Mouse (Mus musculus): ENCODE measurements around the gene Tnip1. TPM values are rescaled to one million over a fixed set of nuclear protein-coding genes. Genes with fewer than 3 reads are reported as not detected.
A peak's percentile ranks its signal among the peaks of the same experiment; 100 is the strongest.
"Not testable (repeated sequence)": the region's sequence is repeated elsewhere in the genome, so short reads cannot be mapped to it uniquely, and the experiment has no call there.

The Tnip1 gene
- polyA plus RNA-seq, 1 experiment from 2014 or later: 24.7 TPM

- WGBS: 46% methylated on average over 3 of the region's 3 CpGs
- peak overlapping the region; percentile 69 for H3K27ac ChIP-seq (ENCODE audit: low read length)
- H3K4me3 ChIP-seq (ENCODE audit: low read length): peak overlapping the region; percentile 41
- no peaks in the 10 kb centered on the region for H3K36me3 ChIP-seq (ENCODE audit: control insufficient read depth, insufficient read depth)
- peak overlapping the region; percentile 43 for H3K4me2 ChIP-seq (ENCODE audit: low read depth, low read length)
- no peak for ATAC-seq (replicated peaks; ENCODE audit: extremely low read depth, insufficient read depth, low FRiP score)
- no peaks in the 10 kb centered on the region for H3K27me3 ChIP-seq (ENCODE audit: control insufficient read depth, insufficient read depth, low read length)
- H3K9ac ChIP-seq (ENCODE audit: low read length): peak overlapping the region; percentile 51
- H3K9me3 ChIP-seq (replicated peaks; ENCODE audit: control insufficient read depth, low read length): no peaks in the 10 kb centered on the region
- peaks cover 30% of the 10 kb centered on the region for H3K4me1 ChIP-seq (ENCODE audit: control insufficient read depth, insufficient read depth, low read length)
Measured at GRCm38 (mm10) chr11:54961921-54962320, 796 bp downstream of the Tnip1 start.

- H3K36me3 ChIP-seq (ENCODE audit: control insufficient read depth, insufficient read depth): no peaks in the 10 kb centered on the region
- H3K27ac ChIP-seq (ENCODE audit: low read length): no peak overlapping the region; the same call in 1 of the 2 replicates
- WGBS: 68% methylated on average over 6 of the region's 6 CpGs
- no peak for ATAC-seq (replicated peaks; ENCODE audit: extremely low read depth, insufficient read depth, low FRiP score)
- peak overlapping the region; percentile 41 for H3K4me3 ChIP-seq (ENCODE audit: low read length)
- H3K27me3 ChIP-seq (ENCODE audit: control insufficient read depth, insufficient read depth, low read length): no peaks in the 10 kb centered on the region
- peak overlapping the region; percentile 51 for H3K9ac ChIP-seq (ENCODE audit: low read length)
- H3K9me3 ChIP-seq (replicated peaks; ENCODE audit: control insufficient read depth, low read length): no peaks in the 10 kb centered on the region
- H3K4me2 ChIP-seq (ENCODE audit: low read depth, low read length): peak overlapping the region; percentile 43
- peaks cover 30% of the 10 kb centered on the region for H3K4me1 ChIP-seq (ENCODE audit: control insufficient read depth, insufficient read depth, low read length)
Measured at GRCm38 (mm10) chr11:54961164-54961850, 1.4 kb downstream of the Tnip1 start.

GRCm38 (mm10) chr11:54960251-54960650 is 2.5 kb downstream of the Tnip1 start:
- no peaks in the 10 kb centered on the region for H3K27me3 ChIP-seq (ENCODE audit: control insufficient read depth, insufficient read depth, low read length)
- 78% methylated on average over 6 of the region's 6 CpGs for WGBS
- ATAC-seq (replicated peaks; ENCODE audit: extremely low read depth, insufficient read depth, low FRiP score): no peak

GRCm38 (mm10) chr11:54958571-54959073 is 4.1 kb downstream of the Tnip1 start:
- no peak overlapping the region; the same call in 1 of the 2 replicates for H3K9ac ChIP-seq (ENCODE audit: low read length)
- H3K4me1 ChIP-seq (ENCODE audit: control insufficient read depth, insufficient read depth, low read length): peaks cover 40% of the 10 kb centered on the region
- H3K4me3 ChIP-seq (ENCODE audit: low read length): no peak overlapping the region
- H3K4me2 ChIP-seq (ENCODE audit: low read depth, low read length): no peak overlapping the region
- H3K36me3 ChIP-seq (ENCODE audit: control insufficient read depth, insufficient read depth): no peaks in the 10 kb centered on the region
- H3K9me3 ChIP-seq (replicated peaks; ENCODE audit: control insufficient read depth, low read length): no peaks in the 10 kb centered on the region
- no peak for ATAC-seq (replicated peaks; ENCODE audit: extremely low read depth, insufficient read depth, low FRiP score)
- WGBS: 12% methylated on average over 3 of the region's 3 CpGs
- H3K27me3 ChIP-seq (ENCODE audit: control insufficient read depth, insufficient read depth, low read length): no peaks in the 10 kb centered on the region
- peak overlapping the region; percentile 47 for H3K27ac ChIP-seq (ENCODE audit: low read length)

More at GRCm38 (mm10) chr11:54960251-54960650, 2.5 kb downstream of the Tnip1 start:
- Histone ChIP-seq H3K4me3 (ENCODE audit: low read length) (no peak overlapping the region), H3K4me1 (ENCODE audit: control insufficient read depth, insufficient read depth, low read length) (peaks cover 30% of the 10 kb centered on the region), H3K36me3 (ENCODE audit: control insufficient read depth, insufficient read depth) (no peaks in the 10 kb centered on the region), H3K27ac (ENCODE audit: low read length) (no peak overlapping the region), H3K4me2 (ENCODE audit: low read depth, low read length) (no peak overlapping the region), H3K9me3 (replicated peaks; ENCODE audit: control insufficient read depth, low read length) (no peaks in the 10 kb centered on the region), H3K9ac (ENCODE audit: low read length) (no peak overlapping the region)

GRCm38 (mm10) chr11:54957708-54958107 is 5.0 kb downstream of the Tnip1 start:
- not testable (repeated sequence) for H3K27ac ChIP-seq (ENCODE audit: low read length); H3K36me3 ChIP-seq (ENCODE audit: control insufficient read depth, insufficient read depth); H3K27me3 ChIP-seq (ENCODE audit: control insufficient read depth, insufficient read depth, low read length); ATAC-seq (replicated peaks; ENCODE audit: extremely low read depth, insufficient read depth, low FRiP score); H3K4me3 ChIP-seq (ENCODE audit: low read length); H3K4me2 ChIP-seq (ENCODE audit: low read depth, low read length); H3K9me3 ChIP-seq (replicated peaks; ENCODE audit: control insufficient read depth, low read length); H3K9ac ChIP-seq (ENCODE audit: low read length)
- peaks cover 36% of the 10 kb centered on the region for H3K4me1 ChIP-seq (ENCODE audit: control insufficient read depth, insufficient read depth, low read length)
- WGBS: 70% methylated on average over 3 of the region's 3 CpGs

GRCm38 (mm10) chr11:54956912-54957311 is 5.8 kb downstream of the Tnip1 start:
- no peak for ATAC-seq (replicated peaks; ENCODE audit: extremely low read depth, insufficient read depth, low FRiP score)
- 61% methylated on average over 7 of the region's 7 CpGs for WGBS
- no peaks in the 10 kb centered on the region for H3K9me3 ChIP-seq (replicated peaks; ENCODE audit: control insufficient read depth, low read length)
- H3K27ac ChIP-seq (ENCODE audit: low read length): no peak overlapping the region
- no peaks in the 10 kb centered on the region for H3K36me3 ChIP-seq (ENCODE audit: control insufficient read depth, insufficient read depth)
- no peak overlapping the region for H3K4me2 ChIP-seq (ENCODE audit: low read depth, low read length)
- H3K27me3 ChIP-seq (ENCODE audit: control insufficient read depth, insufficient read depth, low read length): no peaks in the 10 kb centered on the region
- H3K9ac ChIP-seq (ENCODE audit: low read length): no peak overlapping the region
- H3K4me1 ChIP-seq (ENCODE audit: control insufficient read depth, insufficient read depth, low read length): peaks cover 35% of the 10 kb centered on the region
- no peak overlapping the region for H3K4me3 ChIP-seq (ENCODE audit: low read length)

GRCm38 (mm10) chr11:54955735-54956480 is 6.8 kb downstream of the Tnip1 start:
- Histone ChIP-seq H3K36me3 (ENCODE audit: control insufficient read depth, insufficient read depth) (no peaks in the 10 kb centered on the region), H3K4me1 (ENCODE audit: control insufficient read depth, insufficient read depth, low read length) (peaks cover 31% of the 10 kb centered on the region), H3K4me3 (ENCODE audit: low read length) (peak overlapping the region; percentile 79), H3K9me3 (replicated peaks; ENCODE audit: control insufficient read depth, low read length) (no peaks in the 10 kb centered on the region), H3K27me3 (ENCODE audit: control insufficient read depth, insufficient read depth, low read length) (no peaks in the 10 kb centered on the region), H3K4me2 (ENCODE audit: low read depth, low read length) (peak overlapping the region; percentile 64), H3K27ac (ENCODE audit: low read length) (peak overlapping the region; percentile 90), H3K9ac (ENCODE audit: low read length) (peak overlapping the region; percentile 82)
- ATAC-seq (replicated peaks; ENCODE audit: extremely low read depth, insufficient read depth, low FRiP score): peak; percentile 97
- WGBS: under 1% methylated on average over 59 of the region's 59 CpGs

- not testable (repeated sequence) for H3K36me3 ChIP-seq (ENCODE audit: control insufficient read depth, insufficient read depth); H3K27me3 ChIP-seq (ENCODE audit: control insufficient read depth, insufficient read depth, low read length); H3K9me3 ChIP-seq (replicated peaks; ENCODE audit: control insufficient read depth, low read length); ATAC-seq (replicated peaks; ENCODE audit: extremely low read depth, insufficient read depth, low FRiP score)
- peak overlapping the region; percentile 82 for H3K9ac ChIP-seq (ENCODE audit: low read length)
- H3K4me2 ChIP-seq (ENCODE audit: low read depth, low read length): peak overlapping the region; percentile 64
- WGBS: 36% methylated on average over 10 of the region's 10 CpGs
- H3K27ac ChIP-seq (ENCODE audit: low read length): peak overlapping the region; percentile 90
- peak overlapping the region; percentile 79 for H3K4me3 ChIP-seq (ENCODE audit: low read length)
- H3K4me1 ChIP-seq (ENCODE audit: control insufficient read depth, insufficient read depth, low read length): peaks cover 31% of the 10 kb centered on the region
Measured at GRCm38 (mm10) chr11:54955400-54955734, 7.3 kb downstream of the Tnip1 start.

GRCm38 (mm10) chr11:54954716-54955115 is 8.0 kb downstream of the Tnip1 start:
- 84% methylated on average over 8 of the region's 8 CpGs for WGBS
- H3K9ac ChIP-seq (ENCODE audit: low read length): no peak overlapping the region

More at GRCm38 (mm10) chr11:54954716-54955115, 8.0 kb downstream of the Tnip1 start:
- no peaks in the 10 kb centered on the region for H3K36me3 ChIP-seq (ENCODE audit: control insufficient read depth, insufficient read depth)
- H3K27me3 ChIP-seq (ENCODE audit: control insufficient read depth, insufficient read depth, low read length): no peaks in the 10 kb centered on the region
- ATAC-seq (replicated peaks; ENCODE audit: extremely low read depth, insufficient read depth, low FRiP score): no peak
- H3K9me3 ChIP-seq (replicated peaks; ENCODE audit: control insufficient read depth, low read length): no peaks in the 10 kb centered on the region
- peaks cover 31% of the 10 kb centered on the region for H3K4me1 ChIP-seq (ENCODE audit: control insufficient read depth, insufficient read depth, low read length)
- H3K4me3 ChIP-seq (ENCODE audit: low read length): no peak overlapping the region
- no peak overlapping the region for H3K27ac ChIP-seq (ENCODE audit: low read length)
- H3K4me2 ChIP-seq (ENCODE audit: low read depth, low read length): peak overlapping the region; percentile 64; the same call in 1 of the 2 replicates

All from heart, embryonic 16.5 days (tissue).